Mouse (Mus musculus) liver, postnatal 0 days (tissue): ENCODE data around the gene Eral1.

Source experiments
- CTCF ChIP-seq: sonication (generic); IDR thresholded peaks from 2 replicates; pipeline ENCODE4 v1.5.1; 2016; ENCODE audit warnings: antibody characterized with exemption, low read depth
- EP300 ChIP-seq: IDR thresholded peaks from 2 replicates; pipeline ENCODE4 v1.6.1; 2016; ENCODE audit warnings: antibody characterized with exemption, low read depth, mild to moderate bottlenecking

- TF ChIP-seq CTCF, result no peak
- TF ChIP-seq EP300, result no peak
Measured at GRCm38 (mm10) chr11:78032809-78033195, 47.4 kb downstream of the Eral1 start.
